Mouse (Mus musculus) stomach, postnatal 0 days (tissue): ENCODE measurements around the gene Btn2a2. TPM values are rescaled to one million over a fixed set of nuclear protein-coding genes. Genes with fewer than 3 reads are reported as not detected.
A peak's percentile ranks its signal among the peaks of the same experiment; 100 is the strongest.

Experiments used
- ATAC-seq: fragments of 200-750 bp; cut with Nextera tagmentation; 2 replicates; pipeline ENCODE4 v1.8.0; 2017; ENCODE audit not compliant: low FRiP score, low TSS enrichment
- DNase-seq: peaks from one replicate; pipeline ENCODE4 v3.0.0-alpha.2; 2016; ENCODE audit warnings: low spot score
- H3K27ac ChIP-seq: fragments of 300-500 bp; sonication (generic); replicated peaks from 2 replicates; pipeline ENCODE4 v1.5.1; 2014; ENCODE audit warnings: mild to moderate bottlenecking, control low read depth
- H3K27me3 ChIP-seq: fragments of 300-500 bp; sonication (generic); 2 replicates; pipeline ENCODE4 v1.6.1; 2014; ENCODE audit warnings: low read length; ENCODE audit not compliant: control insufficient read depth, insufficient read depth
- H3K36me3 ChIP-seq: fragments of 300-500 bp; sonication (generic); 2 replicates; pipeline ENCODE4 v1.6.1; 2014; ENCODE audit warnings: low read length, mixed read lengths; ENCODE audit not compliant: control insufficient read depth, insufficient read depth
- H3K4me1 ChIP-seq: fragments of 300-500 bp; sonication (generic); replicated peaks from 2 replicates; pipeline ENCODE4 v1.6.1; 2014; ENCODE audit warnings: antibody characterized with exemption; ENCODE audit not compliant: control insufficient read depth, insufficient read depth
- H3K4me2 ChIP-seq: fragments of 300-500 bp; sonication (generic); replicated peaks from 2 replicates; pipeline ENCODE4 v1.6.1; 2014; ENCODE audit warnings: low read depth, mild to moderate bottlenecking, control low read depth, moderate library complexity
- H3K4me3 ChIP-seq: fragments of 300-500 bp; sonication (generic); 2 replicates; pipeline ENCODE4 v1.5.1; 2014; ENCODE audit warnings: low read depth, low read length, control low read depth
- H3K9ac ChIP-seq: fragments of 300-500 bp; sonication (generic); 2 replicates; pipeline ENCODE4 v1.6.1; 2014; ENCODE audit warnings: mild to moderate bottlenecking, low read length, control low read depth, mixed read lengths
- H3K9me3 ChIP-seq: fragments of 300-500 bp; sonication (generic); 2 replicates; pipeline ENCODE4 v1.6.1; 2016; ENCODE audit warnings: low read length; ENCODE audit not compliant: control insufficient read depth
- CTCF ChIP-seq: IDR thresholded peaks from 2 replicates; pipeline ENCODE4 v1.5.1; 2016; ENCODE audit warnings: antibody characterized with exemption, low read depth, mild to moderate bottlenecking, moderate library complexity
- EP300 ChIP-seq: optimal IDR thresholded peaks from 2 replicates; pipeline ENCODE3; 2016; ENCODE audit warnings: antibody characterized with exemption
- WGBS: fragments of 180-500 bp; shearing (Covaris S2); extraction: QIAGEN DNeasy Blood & Tissue Kit; methylation state at CpG from one replicate; pipeline ENCODE4 v1.1.7; 2014; 5-methylcytosine and 5-hydroxymethylcytosine counted together
- polyA plus RNA-seq: library from polyadenylated mRNA; unstranded; fragments of >200 nt; fragmentation: Nextera tagmentation; extraction: Ambion mirVana; gene quantifications from 2 replicates; pipeline ENCODE4 v1.2.1, GENCODE M21; 2015

Btn2a2 gene
- polyA plus RNA-seq, 1 experiment from 2014 or later: 0.07 TPM

- H3K4me3 ChIP-seq: peak overlapping the region; percentile 71
- ATAC-seq (peak; percentile 75), DNase-seq (peak; percentile 68)
- no peaks in the 10 kb centered on the region for H3K4me1 ChIP-seq
- no peaks in the 10 kb centered on the region for H3K9me3 ChIP-seq
- no peaks in the 10 kb centered on the region for H3K36me3 ChIP-seq
- H3K27ac ChIP-seq: peak overlapping the region; percentile 88
- H3K9ac ChIP-seq: peak overlapping the region; percentile 72
- peak overlapping the region; percentile 62 for H3K4me2 ChIP-seq
- under 1% methylated on average over 25 of the region's 25 CpGs for WGBS
- TF ChIP-seq EP300 (peak; percentile 29), CTCF (no peak)
- H3K27me3 ChIP-seq: no peaks in the 10 kb centered on the region
These were observed 35.2 kb downstream of the Btn2a2 start for GRCm38 (mm10) chr13:23453362-23453862.

GRCm38 (mm10) chr13:23450398-23450797 is 38.3 kb downstream of the Btn2a2 start:
- H3K4me3 ChIP-seq: peak overlapping the region; percentile 46
- no peaks in the 10 kb centered on the region for H3K4me1 ChIP-seq
- TF ChIP-seq EP300 (no peak), CTCF (no peak)
- no peaks in the 10 kb centered on the region for H3K9me3 ChIP-seq
- under 1% methylated on average over 15 of the region's 15 CpGs for WGBS
- H3K27ac ChIP-seq: no peak overlapping the region
- DNase-seq (peak; percentile 65), ATAC-seq (no peak)
- peak overlapping the region; percentile 70 for H3K4me2 ChIP-seq
- H3K27me3 ChIP-seq: no peaks in the 10 kb centered on the region
- H3K36me3 ChIP-seq: no peaks in the 10 kb centered on the region
- peak overlapping the region; percentile 9; the same call in 1 of the 2 replicates for H3K9ac ChIP-seq

GRCm38 (mm10) chr13:23449235-23450095 is 39.2 kb downstream of the Btn2a2 start:
- no peaks in the 10 kb centered on the region for H3K4me1 ChIP-seq
- H3K27ac ChIP-seq: 0 out of 2 replicates have a peak overlapping the region, but pooled peaks have one; percentile 25
- no peaks in the 10 kb centered on the region for H3K9me3 ChIP-seq
- peak overlapping the region; percentile 38; the same call in 1 of the 2 replicates for H3K9ac ChIP-seq
- no peaks in the 10 kb centered on the region for H3K36me3 ChIP-seq
- TF ChIP-seq EP300: no peak
- TF ChIP-seq CTCF: no peak
- DNase-seq: peak; percentile 63
- under 1% methylated on average over 24 of the region's 24 CpGs for WGBS
- H3K27me3 ChIP-seq: no peaks in the 10 kb centered on the region
- peak overlapping the region; percentile 70 for H3K4me2 ChIP-seq
- ATAC-seq: no peak
- peak overlapping the region; percentile 46 for H3K4me3 ChIP-seq

GRCm38 (mm10) chr13:23448758-23449157 is 39.9 kb downstream of the Btn2a2 start:
- H3K27ac ChIP-seq: 0 out of 2 replicates have a peak overlapping the region, but pooled peaks have one; percentile 24

GRCm38 (mm10) chr13:23446498-23446952 is 42.1 kb downstream of the Btn2a2 start:
- DNase-seq (peak; percentile 85), ATAC-seq (peak; percentile 80)
- H3K36me3 ChIP-seq: no peaks in the 10 kb centered on the region
- H3K4me1 ChIP-seq: no peaks in the 10 kb centered on the region
- peak overlapping the region; percentile 64 for H3K4me3 ChIP-seq
- H3K27ac ChIP-seq: peak overlapping the region; percentile 63; the same call in 1 of the 2 replicates
- H3K4me2 ChIP-seq: peak overlapping the region; percentile 74
- no peaks in the 10 kb centered on the region for H3K27me3 ChIP-seq
- peak overlapping the region; percentile 41; the same call in 1 of the 2 replicates for H3K9ac ChIP-seq
- under 1% methylated on average over 16 of the region's 16 CpGs for whole genome bisulfite sequencing
- no peaks in the 10 kb centered on the region for H3K9me3 ChIP-seq
- peak; percentile 9; the same call in 1 of the 2 replicates for TF ChIP-seq CTCF
- peak; percentile 44 for TF ChIP-seq EP300

More at GRCm38 (mm10) chr13:23448758-23449157, 39.9 kb downstream of the Btn2a2 start:
- H3K27me3 ChIP-seq: no peaks in the 10 kb centered on the region
- H3K4me2 ChIP-seq: no peak overlapping the region
- ATAC-seq (no peak), DNase-seq (no peak)
- TF ChIP-seq EP300 (no peak), CTCF (no peak)
- no peaks in the 10 kb centered on the region for H3K4me1 ChIP-seq
- peak overlapping the region; percentile 46; the same call in 1 of the 2 replicates for H3K4me3 ChIP-seq
- no peak overlapping the region for H3K9ac ChIP-seq
- H3K36me3 ChIP-seq: no peaks in the 10 kb centered on the region
- H3K9me3 ChIP-seq: no peaks in the 10 kb centered on the region
- 57% methylated on average over 3 of the region's 3 CpGs for WGBS
